Mouse (Mus musculus): ENCODE data around the gene 1700034J05Rik.

The 1700034J05Rik gene

DNA sequence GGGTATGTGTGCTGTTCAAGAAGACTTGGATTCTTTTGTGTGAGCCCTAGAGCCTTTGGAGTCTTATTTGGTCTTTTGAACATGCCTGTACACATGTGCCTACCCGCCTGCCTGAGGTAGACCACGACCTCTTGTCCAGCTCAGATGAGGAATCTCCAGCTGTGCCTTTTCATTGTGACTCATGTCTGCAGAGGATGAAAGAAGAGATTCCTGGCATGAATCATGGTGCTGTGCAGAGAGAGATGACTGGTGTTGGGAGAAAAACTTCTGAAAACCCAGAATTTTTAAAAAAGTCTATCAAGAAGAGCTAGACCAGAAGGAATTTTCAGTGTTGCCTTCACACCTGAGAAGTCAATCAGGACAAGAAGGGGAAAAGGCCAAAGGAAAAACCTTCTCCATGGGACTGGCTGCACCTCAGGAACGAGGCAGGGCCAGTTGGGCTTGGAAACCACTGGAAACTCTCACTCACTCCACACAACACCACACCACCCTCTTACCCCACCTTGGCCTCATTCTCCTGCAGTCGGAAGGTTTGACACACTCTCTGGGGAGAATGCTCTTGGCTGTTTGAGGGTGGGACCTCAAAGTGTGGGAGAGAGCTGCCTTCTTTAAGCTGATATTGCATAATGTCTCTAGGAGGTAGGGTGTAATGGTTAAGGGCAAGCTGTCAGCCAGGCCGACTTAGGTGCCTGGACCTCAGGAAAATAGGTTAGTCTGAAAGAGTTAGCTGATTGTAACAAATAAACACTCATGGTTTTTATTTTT lies 44.3 kb downstream of the 1700034J05Rik start:
- ChIA-PET CTCF (interaction anchor here in 2 of 4 experiments (0.5 to 0.8 kb wide), 2 partner anchors 23 to 203 kb away, joined by 3 to 11 read pairs; no protein-coding TSS in a partner anchor), POLR2A (interaction anchor here in 1 of 4 experiments (1.6 kb wide), 1 partner anchor 8 kb away, joined by 4 read pairs; no protein-coding TSS in a partner anchor)

GRCm38 (mm10) chr6:146908801-146909200 lies 45.4 kb downstream of the 1700034J05Rik start:
- POLR2A ChIA-PET: interaction anchor here in 2 of 4 experiments (1.1 to 1.8 kb wide), 2 partner anchors 20 to 21 kb away, joined by 5 read pairs; partner anchors contain the start of gene Ppfibp1 (in 2 of the 2)

GRCm38 (mm10) chr6:146907795-146908190 lies 46.4 kb downstream of the 1700034J05Rik start:
- ChIA-PET POLR2A (interaction anchor here in 2 of 4 experiments (1.0 to 1.8 kb wide), 3 partner anchors 10 to 19 kb away, joined by 3 to 5 read pairs (median 4); partner anchors contain the start of gene Ppfibp1 (in 2 of the 2)), CTCF (interaction anchor here in 1 of 4 experiments (0.8 kb wide), 1 partner anchor 87 kb away, joined by 3 read pairs; no protein-coding TSS in a partner anchor)

More at GRCm38 (mm10) chr6:146908801-146909200, 45.4 kb downstream of the 1700034J05Rik start:
- CTCF ChIA-PET: no interaction called here

DNA sequence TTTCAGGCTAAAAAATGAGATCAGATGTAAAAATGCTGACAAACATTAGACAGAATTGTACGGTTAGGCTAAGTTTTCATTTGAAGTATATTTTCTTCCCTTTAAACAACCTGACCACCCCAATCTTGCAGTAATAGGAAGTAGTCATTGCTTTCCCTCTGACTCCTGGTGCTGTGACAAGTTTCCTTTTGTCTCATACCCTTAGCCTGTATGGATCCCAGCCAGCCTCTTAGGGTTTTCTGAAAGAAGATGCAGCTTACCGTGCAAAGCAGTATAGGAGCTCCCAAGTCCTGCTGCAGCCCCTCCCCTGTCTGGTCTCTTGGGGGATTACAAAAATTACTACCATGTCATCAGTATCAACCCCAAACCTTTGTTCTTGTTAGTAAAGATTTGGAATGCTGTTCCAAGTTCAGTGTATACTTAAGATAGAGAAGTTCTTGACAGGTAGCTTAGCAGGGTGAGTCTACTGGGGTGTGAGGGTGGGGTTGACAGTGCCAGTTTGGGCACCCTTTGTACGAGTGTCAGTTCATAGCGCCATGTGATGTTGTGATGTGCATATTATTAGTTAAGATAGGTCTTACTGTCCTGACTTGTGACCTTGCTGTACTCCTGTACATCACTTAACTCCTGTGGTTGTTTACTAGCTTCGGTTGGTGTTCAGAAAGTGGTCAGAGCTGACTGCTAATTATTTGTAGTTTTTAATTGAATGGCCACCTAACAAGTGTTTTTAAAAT lies 47.0 kb downstream of the 1700034J05Rik start:
- ChIA-PET CTCF (interaction anchor here in 1 of 4 experiments (0.8 kb wide), 1 partner anchor 87 kb away, joined by 3 read pairs; no protein-coding TSS in a partner anchor), POLR2A (interaction anchor here in 2 of 4 experiments (1.0 to 1.8 kb wide), 3 partner anchors 9 to 19 kb away, joined by 3 to 5 read pairs (median 4); partner anchors contain the start of gene Ppfibp1 (in 2 of the 2))

GRCm38 (mm10) chr6:146906000-146906786 lies 48.0 kb downstream of the 1700034J05Rik start:
- ChIA-PET CTCF (interaction anchor here in 1 of 4 experiments (1.0 kb wide), 1 partner anchor 88 kb away, joined by 3 read pairs; no protein-coding TSS in a partner anchor), POLR2A (interaction anchor here in 2 of 4 experiments (0.8 to 1.3 kb wide), 3 partner anchors 7 to 18 kb away, joined by 3 to 4 read pairs (median 3); partner anchors contain the start of gene Ppfibp1 (in 1 of the 2))

DNA sequence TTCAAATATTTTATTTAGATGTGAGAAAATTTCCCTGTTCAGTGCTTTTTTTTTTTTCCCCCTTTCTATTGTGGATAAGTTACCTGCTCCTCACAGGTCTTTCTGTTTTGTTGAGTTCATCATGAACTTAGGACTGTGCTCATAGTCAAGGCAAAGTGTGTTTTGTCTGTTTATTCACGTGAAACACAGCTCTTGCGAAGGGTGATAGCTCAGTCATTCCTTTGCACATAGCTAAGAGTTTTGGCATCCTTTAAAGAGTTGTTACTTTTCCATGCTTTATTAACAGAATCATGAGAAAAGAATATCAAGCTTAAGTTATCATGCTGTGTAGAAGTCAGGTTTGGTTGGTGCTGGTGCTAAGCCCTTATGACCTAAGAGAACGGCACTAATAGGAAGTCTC lies 49.5 kb downstream of the 1700034J05Rik start:
- POLR2A ChIA-PET: interaction anchor here in 1 of 4 experiments (1.3 kb wide), 1 partner anchor 9 kb away, joined by 4 read pairs; no protein-coding TSS in a partner anchor

GRCm38 (mm10) chr6:146903632-146904031 lies 50.6 kb downstream of the 1700034J05Rik start:
- CTCF ChIA-PET: no interaction called here
- POLR2A ChIA-PET: interaction anchor here in 1 of 4 experiments (3.1 kb wide), 1 partner anchor 16 kb away, joined by 22 read pairs; the partner anchor contains the start of gene Ppfibp1

More for the DNA sequence above, 49.5 kb downstream of the 1700034J05Rik start:
- CTCF ChIA-PET: no interaction called here

DNA sequence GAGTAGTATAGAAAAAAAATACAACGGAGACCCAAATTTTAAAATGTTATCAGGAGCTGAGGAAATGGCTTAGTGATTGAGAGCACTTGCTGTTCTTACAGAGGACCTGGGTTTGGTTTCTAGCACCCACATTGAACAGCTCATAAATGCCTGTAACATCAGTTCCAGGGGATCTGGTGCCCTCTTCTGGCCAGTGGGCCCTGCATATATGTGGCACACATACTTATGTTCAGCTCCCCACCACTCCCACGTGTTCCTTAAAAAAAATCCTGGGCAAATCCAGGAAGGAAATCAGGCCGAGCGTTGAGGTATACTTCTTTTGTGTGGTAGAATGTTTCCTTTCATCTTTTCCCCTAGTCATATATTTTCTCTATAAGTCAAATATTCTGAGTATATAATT lies 52.3 kb downstream of the 1700034J05Rik start:
- ChIA-PET POLR2A (interaction anchor here (0.6 to 3.1 kb wide), 8 partner anchors 9 to 189 kb away, joined by 3 to 22 read pairs (median 4); partner anchors contain the start of genes Ppfibp1 (in 2 of the 4) and Klhl42 (in 1 of the 4)), CTCF (interaction anchor here in 3 of 4 experiments (0.6 to 1.4 kb wide), 9 partner anchors 9 to 338 kb away, joined by 3 to 5 read pairs (median 3); partner anchors contain the start of gene Ppfibp1 (in 2 of the 3))

All from embryonic stem cell, embryonic (primary cell).